Mouse (Mus musculus): ENCODE data around the gene Pkp4. TPM values are rescaled to one million over a fixed set of nuclear protein-coding genes. Genes with fewer than 3 reads are reported as not detected.

Pkp4 gene
- polyA plus RNA-seq, 1 experiment from 2014 or later: 16.2 TPM

DNA sequence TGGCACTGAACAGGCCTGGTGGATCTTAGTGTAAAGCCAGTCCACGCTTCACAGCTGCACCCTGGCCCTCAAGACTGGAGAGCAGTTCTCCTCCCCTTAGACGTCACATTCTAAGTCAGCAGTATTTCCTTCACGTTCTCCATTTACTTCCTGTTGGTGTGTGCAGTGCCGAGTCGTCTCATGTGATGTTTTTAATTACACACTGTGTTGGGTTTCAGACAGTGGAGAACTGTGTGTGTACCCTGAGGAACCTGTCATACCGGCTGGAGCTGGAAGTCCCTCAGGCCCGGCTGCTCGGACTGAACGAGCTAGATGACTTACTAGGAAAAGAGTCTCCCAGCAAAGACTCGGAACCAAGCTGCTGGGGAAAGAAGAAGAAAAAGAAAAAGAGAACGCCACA lies 177.9 kb downstream of the Pkp4 start:
- Histone ChIP-seq H3K9me3 (ENCODE audit: control insufficient read depth, low read length) (no peaks in the 10 kb centered on the region), H3K27me3 (ENCODE audit: control insufficient read depth, insufficient read depth, low read length) (no peaks in the 10 kb centered on the region), H3K4me1 (ENCODE audit: control insufficient read depth, insufficient read depth, low read length) (no peaks in the 10 kb centered on the region), H3K4me3 (ENCODE audit: low read depth, low read length) (no peak overlapping the region), H3K9ac (ENCODE audit: low read length) (no peak overlapping the region), H3K4me2 (ENCODE audit: low read depth) (no peak overlapping the region), H3K27ac (ENCODE audit: low read depth, low read length) (no peak overlapping the region), H3K36me3 (ENCODE audit: control insufficient read depth, insufficient read depth, low read length) (no peaks in the 10 kb centered on the region)
- ATAC-seq (ENCODE audit: insufficient read depth, low FRiP score, low TSS enrichment) (no peak), DNase-seq (ENCODE audit: low spot score) (no peak)
- 82% methylated on average over 11 of the region's 11 CpGs for WGBS

GRCm38 (mm10) chr2:59338926-59339325 lies 178.3 kb downstream of the Pkp4 start:
- Histone ChIP-seq H3K36me3 (ENCODE audit: control insufficient read depth, insufficient read depth, low read length) (no peaks in the 10 kb centered on the region), H3K9ac (ENCODE audit: low read length) (no peak overlapping the region), H3K27me3 (ENCODE audit: control insufficient read depth, insufficient read depth, low read length) (no peaks in the 10 kb centered on the region), H3K9me3 (ENCODE audit: control insufficient read depth, low read length) (no peaks in the 10 kb centered on the region), H3K4me2 (ENCODE audit: low read depth) (no peak overlapping the region), H3K4me3 (ENCODE audit: low read depth, low read length) (no peak overlapping the region), H3K4me1 (ENCODE audit: control insufficient read depth, insufficient read depth, low read length) (no peaks in the 10 kb centered on the region), H3K27ac (ENCODE audit: low read depth, low read length) (no peak overlapping the region)
- ATAC-seq (ENCODE audit: insufficient read depth, low FRiP score, low TSS enrichment) (no peak), DNase-seq (ENCODE audit: low spot score) (no peak)
- 88% methylated on average over 8 of the region's 8 CpGs for WGBS

- H3K36me3 ChIP-seq (ENCODE audit: control insufficient read depth, insufficient read depth, low read length): peaks cover 3% of the 10 kb centered on the region; the same call in 1 of the 2 replicates
- H3K4me3 ChIP-seq (ENCODE audit: low read depth, low read length): no peak overlapping the region
- no peak overlapping the region for H3K27ac ChIP-seq (ENCODE audit: low read depth, low read length)
- 94% methylated on average over 5 of the region's 5 CpGs for WGBS
- DNase-seq (ENCODE audit: low spot score) (no peak), ATAC-seq (ENCODE audit: insufficient read depth, low FRiP score, low TSS enrichment) (no peak)
- no peak overlapping the region for H3K9ac ChIP-seq (ENCODE audit: low read length)
- H3K4me1 ChIP-seq (ENCODE audit: control insufficient read depth, insufficient read depth, low read length): no peaks in the 10 kb centered on the region
- no peaks in the 10 kb centered on the region for H3K27me3 ChIP-seq (ENCODE audit: control insufficient read depth, insufficient read depth, low read length)
- H3K4me2 ChIP-seq (ENCODE audit: low read depth): no peak overlapping the region
- no peaks in the 10 kb centered on the region for H3K9me3 ChIP-seq (ENCODE audit: control insufficient read depth, low read length)
These were observed 179.3 kb downstream of the Pkp4 start for GRCm38 (mm10) chr2:59339776-59340539.

DNA sequence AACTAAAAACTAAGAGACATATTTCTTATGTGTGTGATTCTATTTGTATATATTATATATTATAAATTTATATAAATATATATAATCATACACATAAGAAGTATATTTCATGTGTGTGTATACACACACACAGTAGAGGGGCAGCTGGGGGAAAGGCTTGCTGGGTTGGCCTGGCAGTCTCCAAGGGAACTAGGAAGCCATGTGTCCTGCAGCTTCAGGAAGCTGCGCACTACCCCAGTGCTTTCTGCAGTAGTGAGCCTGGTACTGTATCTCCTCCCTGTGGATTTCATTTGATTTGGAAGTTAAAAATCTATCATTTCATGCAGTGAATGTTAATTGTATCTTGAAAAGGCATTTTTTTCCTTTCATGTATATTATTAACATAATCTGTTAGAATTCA lies 180.2 kb downstream of the Pkp4 start:
- no peak overlapping the region for H3K27ac ChIP-seq (ENCODE audit: low read depth, low read length)
- H3K9ac ChIP-seq (ENCODE audit: low read length): no peak overlapping the region
- peaks cover 3% of the 10 kb centered on the region; the same call in 1 of the 2 replicates for H3K36me3 ChIP-seq (ENCODE audit: control insufficient read depth, insufficient read depth, low read length)
- ATAC-seq (ENCODE audit: insufficient read depth, low FRiP score, low TSS enrichment) (no peak), DNase-seq (ENCODE audit: low spot score) (no peak)
- WGBS: 100% methylated on average over 1 of the region's 1 CpGs
- H3K4me1 ChIP-seq (ENCODE audit: control insufficient read depth, insufficient read depth, low read length): no peaks in the 10 kb centered on the region
- no peak overlapping the region for H3K4me2 ChIP-seq (ENCODE audit: low read depth)
- no peaks in the 10 kb centered on the region for H3K9me3 ChIP-seq (ENCODE audit: control insufficient read depth, low read length)
- H3K27me3 ChIP-seq (ENCODE audit: control insufficient read depth, insufficient read depth, low read length): no peaks in the 10 kb centered on the region
- no peak overlapping the region for H3K4me3 ChIP-seq (ENCODE audit: low read depth, low read length)

GRCm38 (mm10) chr2:59342591-59343210 lies 182.1 kb downstream of the Pkp4 start:
- no peak overlapping the region for H3K4me3 ChIP-seq (ENCODE audit: low read depth, low read length)
- H3K4me2 ChIP-seq (ENCODE audit: low read depth): no peak overlapping the region
- peaks cover 3% of the 10 kb centered on the region for H3K36me3 ChIP-seq (ENCODE audit: control insufficient read depth, insufficient read depth, low read length)
- ATAC-seq (ENCODE audit: insufficient read depth, low FRiP score, low TSS enrichment) (no peak), DNase-seq (ENCODE audit: low spot score) (no peak)
- no peaks in the 10 kb centered on the region for H3K27me3 ChIP-seq (ENCODE audit: control insufficient read depth, insufficient read depth, low read length)
- no peaks in the 10 kb centered on the region for H3K9me3 ChIP-seq (ENCODE audit: control insufficient read depth, low read length)
- no peak overlapping the region for H3K9ac ChIP-seq (ENCODE audit: low read length)
- WGBS: 93% methylated on average over 6 of the region's 6 CpGs
- no peak overlapping the region for H3K27ac ChIP-seq (ENCODE audit: low read depth, low read length)
- no peaks in the 10 kb centered on the region for H3K4me1 ChIP-seq (ENCODE audit: control insufficient read depth, insufficient read depth, low read length)

DNA sequence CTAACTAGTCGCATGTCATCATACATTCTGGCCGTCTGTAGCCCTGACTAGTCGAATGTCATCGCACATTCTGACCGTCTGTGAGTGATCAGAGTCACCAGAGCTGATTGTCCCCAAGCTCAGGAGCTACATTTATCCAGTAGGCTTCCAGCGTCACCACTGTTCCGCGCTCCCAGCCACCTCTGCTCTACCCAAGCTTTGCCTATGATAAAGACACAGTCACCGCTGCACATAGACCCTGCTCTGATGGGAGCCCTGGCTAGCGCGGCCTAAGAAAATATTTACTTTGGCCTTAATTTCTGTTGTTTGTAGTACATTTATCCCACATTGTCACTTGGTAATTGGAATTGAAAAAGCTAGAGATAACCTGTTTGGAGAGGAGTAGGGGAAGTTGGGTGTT lies 183.2 kb downstream of the Pkp4 start:
- H3K27me3 ChIP-seq (ENCODE audit: control insufficient read depth, insufficient read depth, low read length): no peaks in the 10 kb centered on the region
- 94% methylated on average over 11 of the region's 11 CpGs for WGBS
- H3K36me3 ChIP-seq (ENCODE audit: control insufficient read depth, insufficient read depth, low read length): peaks cover 3% of the 10 kb centered on the region

GRCm38 (mm10) chr2:59344699-59345098 lies 184.0 kb downstream of the Pkp4 start:
- Histone ChIP-seq H3K9ac (ENCODE audit: low read length) (no peak overlapping the region), H3K4me1 (ENCODE audit: control insufficient read depth, insufficient read depth, low read length) (no peaks in the 10 kb centered on the region), H3K36me3 (ENCODE audit: control insufficient read depth, insufficient read depth, low read length) (peaks cover 3% of the 10 kb centered on the region), H3K27ac (ENCODE audit: low read depth, low read length) (no peak overlapping the region), H3K4me2 (ENCODE audit: low read depth) (no peak overlapping the region), H3K27me3 (ENCODE audit: control insufficient read depth, insufficient read depth, low read length) (no peaks in the 10 kb centered on the region), H3K9me3 (ENCODE audit: control insufficient read depth, low read length) (no peaks in the 10 kb centered on the region), H3K4me3 (ENCODE audit: low read depth, low read length) (no peak overlapping the region)
- WGBS: 93% methylated on average over 13 of the region's 13 CpGs
- ATAC-seq (ENCODE audit: insufficient read depth, low FRiP score, low TSS enrichment) (no peak), DNase-seq (ENCODE audit: low spot score) (no peak)

More for the DNA sequence above, 183.2 kb downstream of the Pkp4 start:
- no peak overlapping the region for H3K4me3 ChIP-seq (ENCODE audit: low read depth, low read length)
- H3K4me2 ChIP-seq (ENCODE audit: low read depth): no peak overlapping the region
- ATAC-seq (ENCODE audit: insufficient read depth, low FRiP score, low TSS enrichment) (no peak), DNase-seq (ENCODE audit: low spot score) (no peak)
- H3K4me1 ChIP-seq (ENCODE audit: control insufficient read depth, insufficient read depth, low read length): no peaks in the 10 kb centered on the region
- H3K9ac ChIP-seq (ENCODE audit: low read length): no peak overlapping the region
- H3K27ac ChIP-seq (ENCODE audit: low read depth, low read length): no peak overlapping the region
- no peaks in the 10 kb centered on the region for H3K9me3 ChIP-seq (ENCODE audit: control insufficient read depth, low read length)

- Histone ChIP-seq H3K27me3 (ENCODE audit: control insufficient read depth, insufficient read depth, low read length) (no peaks in the 10 kb centered on the region), H3K4me2 (ENCODE audit: low read depth) (no peak overlapping the region), H3K27ac (ENCODE audit: low read depth, low read length) (no peak overlapping the region), H3K4me3 (ENCODE audit: low read depth, low read length) (no peak overlapping the region), H3K9me3 (ENCODE audit: control insufficient read depth, low read length) (no peaks in the 10 kb centered on the region), H3K4me1 (ENCODE audit: control insufficient read depth, insufficient read depth, low read length) (no peaks in the 10 kb centered on the region), H3K36me3 (ENCODE audit: control insufficient read depth, insufficient read depth, low read length) (peaks cover 3% of the 10 kb centered on the region), H3K9ac (ENCODE audit: low read length) (no peak overlapping the region)
- no peak for DNase-seq (ENCODE audit: low spot score)
- no peak for ATAC-seq (ENCODE audit: insufficient read depth, low FRiP score, low TSS enrichment)
- 93% methylated on average over 11 of the region's 11 CpGs for WGBS
These were observed 184.6 kb downstream of the Pkp4 start for GRCm38 (mm10) chr2:59345141-59345839.

All from neural tube, embryonic 11.5 days (tissue).